Mouse (Mus musculus) MEL (cell line): ENCODE measurements around the gene Palld.

Experiments used
- CHD1 ChIP-seq: IDR thresholded peaks from 2 replicates; pipeline ENCODE4 v1.6.1; 2012; ENCODE audit warnings: low read depth, mild to moderate bottlenecking, inconsistent platforms, low read length, improper control_type of control experiment
- CTCF ChIP-seq, 3 experiments: IDR thresholded peaks in 2 of 3; conservative IDR thresholded peaks in 1 of 3; 2 replicates each; pipeline ENCODE4 v1.5.1; 2011 to 2012; ENCODE audit warnings: low read length in 3 of 3, low read depth in 2 of 3, mild to moderate bottlenecking in 2 of 3, improper control_type of control experiment in 1 of 3, inconsistent platforms in 1 of 3, mixed read lengths in 1 of 3, moderate library complexity in 1 of 3; ENCODE audit not compliant: control insufficient read depth in 1 of 3, insufficient read depth in 1 of 3, poor library complexity in 1 of 3, severe bottlenecking in 1 of 3
- ELF1 ChIP-seq: IDR thresholded peaks from 2 replicates; pipeline ENCODE4 v1.6.1; 2014; ENCODE audit warnings: low read depth, mild to moderate bottlenecking, inconsistent platforms, low read length, improper control_type of control experiment, moderate library complexity
- EP300 ChIP-seq, 2 experiments: IDR thresholded peaks; 2 replicates each; pipeline ENCODE4 v1.6.1; 2011; ENCODE audit warnings: improper control_type of control experiment in 2 of 2, low read length in 2 of 2, low read depth in 1 of 2, mild to moderate bottlenecking in 1 of 2
- GATA1 ChIP-seq: IDR thresholded peaks from 2 replicates; pipeline ENCODE4 v1.6.1; 2011; ENCODE audit warnings: low read depth, low read length, improper control_type of control experiment
- NRF1 ChIP-seq: IDR thresholded peaks from 2 replicates; pipeline ENCODE4 v1.6.1; 2014; ENCODE audit warnings: low read depth, mild to moderate bottlenecking, inconsistent platforms, low read length, improper control_type of control experiment, moderate library complexity; ENCODE audit not compliant: poor library complexity, insufficient read depth, severe bottlenecking
- POLR2AphosphoS5 ChIP-seq: IDR thresholded peaks from 2 replicates; pipeline ENCODE4 v1.6.1; 2012; ENCODE audit warnings: low read depth, borderline replicate concordance, mild to moderate bottlenecking, inconsistent platforms, low read length, moderate library complexity, mixed read lengths

GRCm38 (mm10) chr8:61573179-61573937 is 329.1 kb downstream of the Palld start:
- TF ChIP-seq CTCF (IDR thresholded peaks at IDR 0.05 in 2 of 3, conservative IDR thresholded peaks at IDR 0.05 in 1 of 3; ENCODE audit: control insufficient read depth in 1 of 3, insufficient read depth in 1 of 3, low read depth in 2 of 3, low read length in 3 of 3, poor library complexity in 1 of 3, severe bottlenecking in 1 of 3) (no peak), NRF1 (no peak), CHD1 (no peak), ELF1 (no peak), EP300 (IDR thresholded peaks at IDR 0.05; ENCODE audit: low read depth in 1 of 2, low read length in 2 of 2) (no peak), POLR2AphosphoS5 (no peak), GATA1 (no peak)
